Mouse (Mus musculus): ENCODE measurements at regions not wholly inside any gene's neighbourhood (a gene's known extent, or its start where the extent isn't known, plus 50 kb on each side); places are given as distances from the start of the nearest gene placed in this dataset.

DNA sequence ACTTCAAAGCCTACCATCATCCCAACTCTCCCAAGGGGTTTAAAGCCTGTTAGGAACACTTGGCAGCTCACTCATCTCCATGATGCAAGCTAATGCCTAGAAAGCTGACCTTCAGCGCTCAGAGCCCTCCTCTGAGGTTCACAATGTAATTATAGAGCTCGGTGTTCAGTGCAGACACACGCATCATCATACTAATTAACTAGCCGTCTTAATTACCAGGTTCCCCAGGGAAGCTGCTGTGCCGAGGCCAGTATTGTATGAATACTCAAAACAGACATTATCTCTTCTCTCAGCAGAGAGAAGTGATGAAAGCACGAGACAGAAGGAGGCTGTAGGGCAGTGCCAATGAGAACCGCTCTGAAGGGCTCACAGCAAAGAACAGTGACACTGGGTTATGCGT is 295.5 kb upstream of the Mctp2 start:
- H3K36me3 ChIP-seq, result no peaks in the 10 kb centered on the region
- no peaks in the 10 kb centered on the region for H3K27me3 ChIP-seq
- ATAC-seq (replicated peaks), result peak; percentile 84
- WGBS, result 15% methylated on average over 8 of the region's 8 CpGs
- H3K4me2 ChIP-seq (replicated peaks), result no peak overlapping the region
- 0 out of 2 replicates have a peak overlapping the region, but pooled peaks have one; percentile 21 for H3K27ac ChIP-seq (replicated peaks)
- 0 out of 2 replicates have a peak, but pooled peaks cover 2% of the 10 kb centered on the region for H3K4me1 ChIP-seq
- no peak overlapping the region for H3K4me3 ChIP-seq
- H3K9me3 ChIP-seq, result no peaks in the 10 kb centered on the region
- H3K9ac ChIP-seq (replicated peaks), result no peak overlapping the region

DNA sequence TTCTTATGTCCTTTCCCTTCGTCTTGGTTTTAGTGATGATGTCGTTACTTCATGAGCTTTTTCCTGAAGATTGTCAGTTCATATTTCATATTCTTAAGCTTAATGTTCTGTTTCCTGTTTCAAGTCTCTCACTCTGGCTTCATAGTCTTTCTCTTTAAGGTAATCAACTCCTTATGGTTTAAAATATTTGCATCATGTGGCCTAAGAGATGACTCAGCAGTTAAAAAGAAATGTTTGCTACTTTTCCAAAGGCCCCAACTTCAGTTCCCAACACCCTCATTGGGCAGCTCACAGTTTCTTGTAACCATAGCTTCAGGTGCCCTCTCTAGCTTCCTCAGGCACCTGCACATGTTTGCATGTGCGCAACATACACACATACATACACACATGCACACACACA is 303.4 kb upstream of the Mctp2 start:
- H3K9ac ChIP-seq (replicated peaks), result no peak overlapping the region
- H3K4me1 ChIP-seq, result no peaks in the 10 kb centered on the region
- no peaks in the 10 kb centered on the region for H3K36me3 ChIP-seq
- H3K4me2 ChIP-seq (replicated peaks), result no peak overlapping the region
- 94% methylated on average over 3 of the region's 3 CpGs for WGBS
- ATAC-seq (replicated peaks), result no peak
- H3K27me3 ChIP-seq, result no peaks in the 10 kb centered on the region
- no peaks in the 10 kb centered on the region for H3K9me3 ChIP-seq
- H3K4me3 ChIP-seq, result no peak overlapping the region
- H3K27ac ChIP-seq (replicated peaks), result no peak overlapping the region

DNA sequence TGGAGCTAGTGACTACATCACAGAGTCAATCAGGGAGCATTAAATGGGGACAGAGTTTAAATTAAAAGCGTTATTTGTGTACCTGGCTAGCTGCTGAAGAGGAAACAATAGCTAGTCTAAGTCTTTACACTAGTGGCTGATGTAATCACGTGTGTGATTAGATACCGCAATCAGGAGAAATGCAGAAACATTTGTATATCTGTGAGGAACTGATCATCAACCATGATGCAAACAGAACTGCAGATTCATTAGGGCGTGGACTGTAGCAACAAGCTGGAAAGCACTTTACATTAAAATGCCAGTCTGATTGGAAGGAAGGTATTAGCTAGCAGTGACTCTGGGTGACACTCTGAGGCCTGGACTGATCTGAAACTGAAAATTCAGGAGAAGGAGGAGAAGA is 308.8 kb upstream of the Mctp2 start:
- no peaks in the 10 kb centered on the region for H3K27me3 ChIP-seq
- 67% methylated on average over 4 of the region's 4 CpGs for WGBS
- no peak for ATAC-seq (replicated peaks)
- no peak overlapping the region for H3K4me3 ChIP-seq
- no peak overlapping the region for H3K4me2 ChIP-seq (replicated peaks)
- no peaks in the 10 kb centered on the region for H3K36me3 ChIP-seq
- no peaks in the 10 kb centered on the region for H3K4me1 ChIP-seq
- no peak overlapping the region for H3K9ac ChIP-seq (replicated peaks)
- H3K9me3 ChIP-seq, result no peaks in the 10 kb centered on the region
- H3K27ac ChIP-seq (replicated peaks), result no peak overlapping the region

DNA sequence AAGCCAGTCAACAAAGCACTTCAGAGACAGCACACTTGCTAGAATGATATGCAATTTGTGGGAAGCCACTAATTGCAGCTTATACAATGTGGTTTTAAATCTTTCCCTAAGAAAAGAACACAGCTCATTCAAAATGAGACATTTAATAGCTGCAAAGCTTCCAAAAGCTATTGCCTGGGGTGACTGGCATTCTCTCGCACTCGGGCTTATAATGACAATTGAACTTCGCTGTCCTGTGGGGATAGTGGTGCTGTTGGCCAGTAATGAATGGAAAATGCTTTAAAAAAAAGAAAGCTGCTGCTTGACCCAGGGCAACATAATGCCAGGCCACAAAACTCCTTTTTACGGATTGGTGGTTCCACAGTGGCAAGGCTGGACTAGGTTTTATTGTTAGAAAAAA is 321.0 kb upstream of the Mctp2 start:
- Histone ChIP-seq H3K4me2 (replicated peaks) (no peak overlapping the region), H3K9me3 (no peaks in the 10 kb centered on the region), H3K9ac (replicated peaks) (no peak overlapping the region), H3K36me3 (no peaks in the 10 kb centered on the region), H3K27ac (replicated peaks) (peak overlapping the region; percentile 53), H3K4me1 (peaks cover 8% of the 10 kb centered on the region), H3K27me3 (no peaks in the 10 kb centered on the region), H3K4me3 (no peak overlapping the region)
- WGBS, result 11% methylated on average over 4 of the region's 4 CpGs
- peak; percentile 55; the same call in 1 of the 2 replicates for ATAC-seq (replicated peaks)

DNA sequence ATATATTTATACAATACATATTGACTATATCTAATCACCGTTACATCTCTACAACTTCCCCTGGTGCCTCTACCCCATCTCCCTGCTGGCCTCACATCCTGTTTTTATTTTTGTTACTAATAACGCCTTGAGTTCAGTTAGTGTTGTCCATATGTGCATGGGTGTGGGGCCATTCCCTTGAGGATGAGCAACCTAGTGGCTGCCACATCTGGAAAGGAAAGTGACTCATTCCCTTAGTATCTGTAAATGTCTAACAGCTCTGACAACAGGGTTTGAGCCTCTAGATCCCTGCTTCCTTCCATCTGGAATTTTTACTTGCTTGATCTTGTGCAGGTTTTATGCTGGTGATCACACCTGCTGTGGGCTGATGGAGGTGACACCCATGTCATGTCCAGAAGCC is 333.2 kb upstream of the Mctp2 start:
- H3K9me3 ChIP-seq, result no peaks in the 10 kb centered on the region
- H3K9ac ChIP-seq (replicated peaks), result no peak overlapping the region
- H3K4me1 ChIP-seq, result no peaks in the 10 kb centered on the region
- no peak overlapping the region for H3K4me2 ChIP-seq (replicated peaks)
- 96% methylated on average over 2 of the region's 2 CpGs for WGBS
- H3K36me3 ChIP-seq, result no peaks in the 10 kb centered on the region
- H3K27ac ChIP-seq (replicated peaks), result no peak overlapping the region
- ATAC-seq (replicated peaks), result no peak
- H3K27me3 ChIP-seq, result no peaks in the 10 kb centered on the region
- no peak overlapping the region for H3K4me3 ChIP-seq

DNA sequence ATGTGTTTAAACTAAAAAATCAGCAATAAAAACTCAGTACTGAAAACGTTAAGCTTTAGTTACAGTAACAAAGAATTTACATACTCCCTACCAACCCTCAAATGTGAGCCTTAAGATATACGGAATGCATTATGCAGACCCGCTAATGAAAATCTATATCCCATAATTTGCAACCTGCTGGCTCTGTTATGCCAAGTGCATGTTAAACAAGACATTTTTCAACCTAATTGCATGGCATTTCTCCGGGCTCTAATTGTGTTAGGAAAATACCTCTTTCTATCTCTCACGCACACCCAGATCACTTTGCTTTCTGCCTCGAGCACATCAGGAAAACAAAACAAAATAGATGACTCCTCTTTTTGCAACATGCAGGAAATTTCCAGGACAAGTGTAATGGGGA is 368.6 kb upstream of the Mctp2 start:
- WGBS, result 31% methylated on average over 6 of the region's 6 CpGs
- ATAC-seq (replicated peaks), result no peak
- Histone ChIP-seq H3K4me3 (no peak overlapping the region), H3K27ac (replicated peaks) (no peak overlapping the region), H3K4me2 (replicated peaks) (no peak overlapping the region), H3K36me3 (no peaks in the 10 kb centered on the region), H3K27me3 (no peaks in the 10 kb centered on the region), H3K9ac (replicated peaks) (no peak overlapping the region), H3K9me3 (no peaks in the 10 kb centered on the region), H3K4me1 (peaks cover 5% of the 10 kb centered on the region; the same call in 1 of the 2 replicates)

DNA sequence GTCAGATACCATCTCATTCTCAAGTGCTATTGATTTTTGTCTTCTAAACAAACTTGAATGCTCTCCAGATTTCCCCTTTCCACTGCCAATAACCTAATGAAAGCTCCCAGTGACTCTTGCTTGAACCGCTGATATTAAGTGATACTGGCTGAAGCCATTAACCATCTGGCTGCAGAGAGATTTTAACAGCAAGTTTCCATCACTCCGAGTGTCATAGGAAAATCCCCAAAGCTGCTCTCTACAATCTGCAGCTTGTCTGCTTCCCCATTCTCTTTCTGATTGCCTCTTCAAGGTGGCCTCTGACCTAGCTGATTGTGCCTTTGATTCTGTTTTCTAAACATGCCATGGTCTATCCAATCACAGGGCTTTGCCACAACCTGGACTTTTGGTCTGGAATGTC is 379.4 kb upstream of the Mctp2 start:
- Histone ChIP-seq H3K4me2 (replicated peaks) (no peak overlapping the region), H3K36me3 (no peaks in the 10 kb centered on the region), H3K27ac (replicated peaks) (no peak overlapping the region), H3K9me3 (no peaks in the 10 kb centered on the region), H3K4me3 (no peak overlapping the region), H3K27me3 (no peaks in the 10 kb centered on the region), H3K4me1 (no peaks in the 10 kb centered on the region), H3K9ac (replicated peaks) (no peak overlapping the region)
- WGBS, result 43% methylated on average over 2 of the region's 2 CpGs
- ATAC-seq (replicated peaks), result no peak

DNA sequence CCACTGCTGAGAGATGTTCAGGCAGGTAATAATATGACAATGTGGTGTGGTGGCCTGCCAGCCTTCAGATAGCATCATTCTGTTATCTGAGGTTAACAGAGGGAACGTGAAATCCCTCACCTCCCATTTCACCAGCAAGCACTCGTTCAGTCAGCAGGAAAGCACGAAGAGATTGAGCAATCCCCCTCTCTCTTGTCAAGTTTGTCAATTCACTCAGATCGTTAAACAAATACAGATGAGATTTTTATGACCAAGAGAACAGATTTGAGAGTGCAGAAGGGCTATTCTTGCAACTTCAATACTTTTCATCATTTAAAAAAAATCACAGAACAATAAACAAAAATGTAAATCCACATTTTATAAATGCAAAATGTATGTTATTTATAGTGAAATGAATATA is 380.9 kb upstream of the Mctp2 start:
- no peak overlapping the region for H3K4me3 ChIP-seq
- no peak overlapping the region for H3K9ac ChIP-seq (replicated peaks)
- no peaks in the 10 kb centered on the region for H3K9me3 ChIP-seq
- peaks cover 8% of the 10 kb centered on the region for H3K4me1 ChIP-seq
- no peaks in the 10 kb centered on the region for H3K27me3 ChIP-seq
- H3K36me3 ChIP-seq, result no peaks in the 10 kb centered on the region
- H3K27ac ChIP-seq (replicated peaks), result no peak overlapping the region
- H3K4me2 ChIP-seq (replicated peaks), result no peak overlapping the region
- no peak for ATAC-seq (replicated peaks)
- 55% methylated on average over 4 of the region's 4 CpGs for WGBS

DNA sequence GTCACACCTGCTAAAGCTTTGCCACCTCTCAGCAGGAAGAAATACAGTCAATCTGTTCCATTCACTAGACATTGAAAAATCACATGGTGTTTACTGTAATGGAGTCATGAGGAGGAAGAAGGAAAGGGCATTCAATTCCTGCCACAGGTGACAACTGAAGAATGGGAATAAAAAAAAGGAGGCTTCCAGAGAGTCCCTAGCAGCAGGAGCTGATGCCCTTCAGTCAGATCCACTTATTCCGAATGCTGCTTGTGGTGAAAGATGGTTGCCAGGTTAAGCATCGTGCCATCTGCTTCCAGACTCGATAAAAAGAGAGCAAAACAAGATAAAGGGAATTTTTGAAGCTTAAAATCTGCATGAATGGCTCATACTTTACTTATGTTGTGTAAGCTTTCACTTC is 385.0 kb upstream of the Mctp2 start:
- no peak for ATAC-seq (replicated peaks)
- no peak overlapping the region for H3K9ac ChIP-seq (replicated peaks)
- WGBS, result 54% methylated on average over 3 of the region's 3 CpGs
- no peak overlapping the region for H3K4me2 ChIP-seq (replicated peaks)
- peak overlapping the region; percentile 25; the same call in 1 of the 2 replicates for H3K27ac ChIP-seq (replicated peaks)
- H3K9me3 ChIP-seq, result no peaks in the 10 kb centered on the region
- H3K4me3 ChIP-seq, result no peak overlapping the region
- H3K36me3 ChIP-seq, result no peaks in the 10 kb centered on the region
- H3K27me3 ChIP-seq, result no peaks in the 10 kb centered on the region
- peaks cover 8% of the 10 kb centered on the region for H3K4me1 ChIP-seq

DNA sequence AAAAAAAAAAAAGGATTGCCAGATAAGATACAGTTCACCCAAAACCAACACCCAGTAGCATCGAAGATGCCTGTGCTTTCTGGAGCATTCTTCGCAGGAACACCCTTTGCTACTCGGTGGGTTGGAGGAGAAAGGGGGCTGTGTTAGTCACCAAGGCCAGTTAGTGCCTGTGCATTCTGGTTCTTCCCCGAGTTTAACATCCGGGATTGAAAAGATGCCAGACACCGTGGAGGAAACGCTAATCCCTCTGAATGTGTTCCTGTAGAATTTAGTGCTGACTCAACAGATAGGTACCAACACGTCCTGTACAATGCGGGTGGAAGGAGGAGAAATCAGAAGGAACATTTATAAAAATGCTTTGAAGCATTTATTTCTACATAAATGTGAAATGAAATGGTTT is 385.5 kb upstream of the Mctp2 start:
- no peak overlapping the region for H3K9ac ChIP-seq (replicated peaks)
- ATAC-seq (replicated peaks), result no peak
- no peaks in the 10 kb centered on the region for H3K9me3 ChIP-seq
- WGBS, result 75% methylated on average over 9 of the region's 9 CpGs
- no peak overlapping the region for H3K4me2 ChIP-seq (replicated peaks)
- no peak overlapping the region for H3K4me3 ChIP-seq
- peaks cover 8% of the 10 kb centered on the region for H3K4me1 ChIP-seq
- H3K36me3 ChIP-seq, result no peaks in the 10 kb centered on the region
- H3K27ac ChIP-seq (replicated peaks), result peak overlapping the region; percentile 25; the same call in 1 of the 2 replicates
- H3K27me3 ChIP-seq, result no peaks in the 10 kb centered on the region

DNA sequence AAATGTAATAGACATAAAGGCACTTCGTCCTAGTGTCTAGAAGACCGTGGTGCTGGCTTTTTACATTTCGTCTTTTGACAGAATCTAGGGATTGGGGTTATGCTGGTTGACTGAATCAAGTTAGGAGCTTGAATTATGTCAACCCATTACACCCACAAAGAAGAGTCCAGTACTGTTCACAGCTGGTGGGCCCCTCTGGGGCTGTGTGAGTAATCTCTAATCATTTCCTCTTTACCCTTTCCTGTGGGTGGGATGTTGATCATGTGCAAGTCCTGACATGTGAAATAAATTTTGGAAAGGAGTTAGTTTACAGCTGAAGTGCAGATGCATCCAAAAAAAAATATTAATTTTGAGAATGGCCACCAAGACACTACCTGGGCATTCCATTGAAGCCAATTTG is 390.3 kb upstream of the Mctp2 start:
- H3K27ac ChIP-seq (replicated peaks), result no peak overlapping the region
- no peaks in the 10 kb centered on the region for H3K27me3 ChIP-seq
- H3K36me3 ChIP-seq, result no peaks in the 10 kb centered on the region
- no peak overlapping the region for H3K4me3 ChIP-seq
- no peak overlapping the region for H3K4me2 ChIP-seq (replicated peaks)
- no peaks in the 10 kb centered on the region for H3K9me3 ChIP-seq
- ATAC-seq (replicated peaks), result no peak
- no peak overlapping the region for H3K9ac ChIP-seq (replicated peaks)
- H3K4me1 ChIP-seq, result no peaks in the 10 kb centered on the region
- 89% methylated on average over 3 of the region's 3 CpGs for WGBS

DNA sequence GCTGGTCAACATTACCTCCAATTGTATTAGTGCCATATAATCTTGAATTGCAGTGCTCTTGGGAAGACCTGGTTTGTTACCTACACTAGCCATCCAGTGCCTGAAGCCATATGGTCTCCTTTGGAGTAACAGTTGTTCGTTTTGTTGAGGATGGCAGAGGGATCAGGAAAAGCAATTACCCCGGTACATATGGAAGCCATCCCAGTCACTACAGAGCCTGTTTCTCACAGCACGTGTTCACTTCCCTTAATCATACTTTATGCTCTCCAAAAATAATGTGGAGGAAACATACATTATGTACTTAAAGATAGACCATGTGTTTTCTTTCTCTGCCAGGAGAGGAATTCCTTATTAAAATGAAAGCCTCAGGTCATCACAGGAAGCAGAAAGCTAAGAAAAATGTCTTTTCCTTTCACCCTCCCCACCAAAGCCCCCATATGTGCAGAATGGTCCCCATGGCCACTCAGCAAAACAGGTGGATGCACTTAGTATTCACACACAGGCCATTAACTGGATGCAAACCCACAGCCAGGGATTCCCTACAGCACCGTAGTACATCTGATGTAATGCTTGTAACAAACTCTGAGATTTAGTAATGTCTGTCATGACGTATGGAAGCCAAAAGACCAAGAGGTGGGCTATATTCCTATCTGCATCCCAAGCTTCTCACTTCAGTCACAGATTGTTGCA is 397.4 kb upstream of the Mctp2 start:
- no peaks in the 10 kb centered on the region for H3K9me3 ChIP-seq
- no peak overlapping the region for H3K9ac ChIP-seq (replicated peaks)
- H3K27ac ChIP-seq (replicated peaks), result no peak overlapping the region
- H3K27me3 ChIP-seq, result no peaks in the 10 kb centered on the region
- 0 out of 2 replicates have a peak, but pooled peaks cover 2% of the 10 kb centered on the region for H3K4me1 ChIP-seq
- H3K4me2 ChIP-seq (replicated peaks), result no peak overlapping the region
- no peak for ATAC-seq (replicated peaks)
- no peaks in the 10 kb centered on the region for H3K36me3 ChIP-seq
- 70% methylated on average over 5 of the region's 5 CpGs for WGBS
- H3K4me3 ChIP-seq, result no peak overlapping the region

Measured in forebrain, embryonic 15.5 days (tissue).